Mouse (Mus musculus) forebrain, embryonic 16.5 days (tissue): ENCODE data around the gene Zc3h10. TPM values are rescaled to one million over a fixed set of nuclear protein-coding genes. Genes with fewer than 3 reads are reported as not detected.
"Not testable (repeated sequence)": the region's sequence is repeated elsewhere in the genome, so short reads cannot be mapped to it uniquely, and the experiment has no call there.

ENCODE experiments used
- ATAC-seq: fragments of 200-750 bp; cut with Nextera tagmentation; 2 replicates; pipeline ENCODE4 v1.8.0; 2017; ENCODE audit warnings: mild to moderate bottlenecking, moderate library complexity
- H3K27ac ChIP-seq: fragments of 300-500 bp; sonication (generic); 2 replicates; pipeline ENCODE4 v1.5.1; 2014; ENCODE audit warnings: low read length, control low read depth
- H3K27me3 ChIP-seq: fragments of 300-500 bp; sonication (generic); replicated peaks from 2 replicates; pipeline ENCODE4 v1.6.1; 2014; ENCODE audit warnings: low read length; ENCODE audit not compliant: control insufficient read depth, insufficient read depth
- H3K36me3 ChIP-seq: fragments of 300-500 bp; sonication (generic); 2 replicates; pipeline ENCODE4 v1.6.1; 2014; ENCODE audit not compliant: control insufficient read depth, insufficient read depth
- H3K4me1 ChIP-seq: fragments of 300-500 bp; sonication (generic); replicated peaks from 2 replicates; pipeline ENCODE4 v1.6.1; 2014; ENCODE audit warnings: low read length; ENCODE audit not compliant: control insufficient read depth, insufficient read depth
- H3K4me2 ChIP-seq: fragments of 300-500 bp; sonication (generic); 2 replicates; pipeline ENCODE4 v1.6.1; 2014; ENCODE audit warnings: mild to moderate bottlenecking, low read length, control low read depth
- H3K4me3 ChIP-seq: fragments of 300-500 bp; sonication (generic); replicated peaks from 2 replicates; pipeline ENCODE4 v1.5.1; 2014; ENCODE audit warnings: mild to moderate bottlenecking, low read length, control low read depth
- H3K9ac ChIP-seq: fragments of 300-500 bp; sonication (generic); replicated peaks from 2 replicates; pipeline ENCODE4 v1.6.1; 2014; ENCODE audit warnings: low read depth, low read length, control low read depth
- H3K9me3 ChIP-seq: fragments of 300-500 bp; sonication (generic); 2 replicates; pipeline ENCODE4 v1.6.1; 2016; ENCODE audit warnings: low read length; ENCODE audit not compliant: control insufficient read depth
- WGBS: fragments of 180-500 bp; shearing (Covaris S2); extraction: QIAGEN DNeasy Blood & Tissue Kit; methylation state at CpG from one replicate; pipeline ENCODE4 v1.1.7; 2014; 5-methylcytosine and 5-hydroxymethylcytosine counted together
- polyA plus RNA-seq: library from polyadenylated mRNA; unstranded; fragments of >200 nt; fragmentation: Nextera tagmentation; extraction: Ambion mirVana; gene quantifications from 2 replicates; pipeline ENCODE4 v1.2.1, GENCODE M21; 2015

The Zc3h10 gene
- polyA plus RNA-seq, 1 experiment from 2014 or later: 20.9 TPM

DNA sequence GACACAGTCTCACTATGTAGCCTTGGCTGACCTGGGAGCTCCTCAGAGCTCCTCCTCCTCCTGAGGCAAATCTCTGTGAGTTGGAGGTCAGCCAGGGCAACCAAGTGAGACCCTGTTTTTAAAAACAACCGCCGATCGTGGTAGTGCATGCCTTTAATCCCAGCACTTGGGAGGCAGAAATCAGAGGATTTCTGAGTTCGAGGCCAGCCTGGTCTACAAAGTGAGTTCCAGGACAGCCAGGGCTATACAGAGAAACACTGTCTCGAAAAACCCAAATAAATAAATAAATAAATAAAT, 42.3 kb downstream of the Zc3h10 start:
- not testable (repeated sequence) for H3K4me2 ChIP-seq, H3K4me1 ChIP-seq, H3K4me3 ChIP-seq, H3K27ac ChIP-seq, H3K36me3 ChIP-seq, H3K9ac ChIP-seq, H3K9me3 ChIP-seq, ATAC-seq, H3K27me3 ChIP-seq
- 84% methylated on average over 5 of the region's 5 CpGs for WGBS

DNA sequence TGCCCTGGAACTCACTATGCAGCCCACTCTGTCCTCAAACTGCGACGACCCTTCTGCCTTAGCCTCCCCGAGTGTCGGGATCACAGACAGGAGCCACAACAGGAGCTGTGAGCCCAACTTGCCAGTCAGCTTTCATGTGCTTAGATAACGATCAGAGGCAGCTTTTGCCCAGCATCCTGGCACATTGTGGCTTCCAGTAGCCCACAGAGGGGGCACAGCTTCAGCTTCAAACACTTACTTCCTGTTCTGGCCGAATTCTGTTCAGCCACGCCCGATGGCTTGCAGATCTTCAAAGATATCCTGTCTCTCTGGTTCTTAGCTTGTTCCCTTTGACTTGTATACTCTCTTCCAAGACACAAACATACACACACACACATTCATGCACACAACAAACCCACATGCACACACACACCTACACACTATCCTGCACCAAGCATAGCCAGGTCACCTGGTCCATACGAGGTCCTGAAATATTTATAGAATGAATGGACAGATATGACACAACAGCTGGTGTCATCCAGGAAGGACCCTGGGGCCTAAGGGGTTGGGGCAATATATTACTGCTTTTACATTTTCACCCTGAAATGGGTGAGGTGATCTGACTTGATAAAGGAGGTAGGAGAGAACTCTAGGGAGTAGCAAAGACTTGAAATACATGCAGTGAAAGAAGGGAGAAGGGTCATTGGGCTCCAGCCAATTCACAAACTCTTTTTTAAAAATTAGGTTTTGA, 42.8 kb downstream of the Zc3h10 start:
- Histone ChIP-seq H3K27ac (no peak overlapping the region), H3K9ac (no peak overlapping the region), H3K36me3 (no peaks in the 10 kb centered on the region), H3K27me3 (no peaks in the 10 kb centered on the region), H3K9me3 (no peaks in the 10 kb centered on the region), H3K4me3 (no peak overlapping the region), H3K4me1 (no peaks in the 10 kb centered on the region), H3K4me2 (no peak overlapping the region)
- WGBS: 80% methylated on average over 9 of the region's 9 CpGs
- no peak for ATAC-seq

- Histone ChIP-seq H3K9me3 (no peaks in the 10 kb centered on the region), H3K27me3 (no peaks in the 10 kb centered on the region), H3K4me3 (no peak overlapping the region), H3K27ac (no peak overlapping the region), H3K9ac (no peak overlapping the region), H3K4me2 (no peak overlapping the region), H3K36me3 (no peaks in the 10 kb centered on the region), H3K4me1 (peaks cover 5% of the 10 kb centered on the region)
- no peak for ATAC-seq
- WGBS: 91% methylated on average over 3 of the region's 3 CpGs
Observed at GRCm38 (mm10) chr10:128504012-128504411, 43.6 kb downstream of the Zc3h10 start.

- H3K9me3 ChIP-seq: no peaks in the 10 kb centered on the region
- H3K27ac ChIP-seq: no peak overlapping the region
- no peak overlapping the region for H3K4me3 ChIP-seq
- H3K4me1 ChIP-seq: peaks cover 5% of the 10 kb centered on the region
- H3K36me3 ChIP-seq: no peaks in the 10 kb centered on the region
- no peaks in the 10 kb centered on the region for H3K27me3 ChIP-seq
- ATAC-seq: no peak
- no peak overlapping the region for H3K4me2 ChIP-seq
- no peak overlapping the region for H3K9ac ChIP-seq
- WGBS: 81% methylated on average over 8 of the region's 8 CpGs
Observed at GRCm38 (mm10) chr10:128503532-128503931, 44.0 kb downstream of the Zc3h10 start.

DNA sequence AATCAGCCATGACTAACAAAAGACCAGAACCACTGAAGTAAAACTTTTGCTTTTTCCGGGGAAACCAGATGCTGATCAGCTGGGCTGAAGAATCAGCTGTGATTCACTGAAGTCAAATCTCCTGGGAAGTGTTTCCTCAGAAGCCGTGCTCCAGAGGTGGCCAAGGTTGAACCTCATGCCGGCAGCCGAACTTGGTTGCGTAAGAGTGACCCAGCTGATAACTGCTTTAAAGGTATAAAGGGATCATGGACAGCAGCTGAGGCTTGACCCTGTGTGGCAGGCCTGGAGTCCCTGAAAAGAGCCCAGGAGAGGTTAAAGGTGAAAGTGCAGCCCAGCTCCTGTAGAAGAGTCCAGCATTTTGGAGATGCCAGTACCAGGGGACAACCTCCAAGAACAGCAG, 45.2 kb downstream of the Zc3h10 start:
- Histone ChIP-seq H3K9me3 (no peaks in the 10 kb centered on the region), H3K9ac (no peak overlapping the region), H3K27me3 (no peaks in the 10 kb centered on the region), H3K4me2 (no peak overlapping the region), H3K4me1 (peaks cover 13% of the 10 kb centered on the region), H3K36me3 (no peaks in the 10 kb centered on the region), H3K4me3 (no peak overlapping the region), H3K27ac (no peak overlapping the region)
- no peak for ATAC-seq
- 89% methylated on average over 5 of the region's 5 CpGs for WGBS

- H3K9me3 ChIP-seq: no peaks in the 10 kb centered on the region
- H3K9ac ChIP-seq: peak overlapping the region; percentile 66
- H3K4me2 ChIP-seq: peak overlapping the region; percentile 92
- H3K4me3 ChIP-seq: peak overlapping the region; percentile 77
- H3K27me3 ChIP-seq: no peaks in the 10 kb centered on the region
- H3K4me1 ChIP-seq: peaks cover 24% of the 10 kb centered on the region
- no peaks in the 10 kb centered on the region for H3K36me3 ChIP-seq
- WGBS: 2% methylated on average over 21 of the region's 21 CpGs
- ATAC-seq: peak; percentile 29
- H3K27ac ChIP-seq: peak overlapping the region; percentile 67
Observed at GRCm38 (mm10) chr10:128499116-128499671, 48.4 kb downstream of the Zc3h10 start.

GRCm38 (mm10) chr10:128498590-128498989, 49.0 kb downstream of the Zc3h10 start, which contains the start of gene Myl6b:
Gene Myl6b, minus strand, starts transcription at chr10:128498685.
- Histone ChIP-seq H3K9me3 (no peaks in the 10 kb centered on the region), H3K4me3 (peak within 1 kb of the TSS; percentile 77), H3K9ac (peak within 1 kb of the TSS; percentile 66), H3K36me3 (no peaks in the 10 kb centered on the region), H3K27ac (peak within 1 kb of the TSS; percentile 67), H3K4me1 (peaks cover 24% of the 10 kb centered on the region), H3K27me3 (no peaks in the 10 kb centered on the region), H3K4me2 (peak within 1 kb of the TSS; percentile 92)
- 0% methylated on average over 25 of the region's 27 CpGs for WGBS
- ATAC-seq: peak; percentile 70

DNA sequence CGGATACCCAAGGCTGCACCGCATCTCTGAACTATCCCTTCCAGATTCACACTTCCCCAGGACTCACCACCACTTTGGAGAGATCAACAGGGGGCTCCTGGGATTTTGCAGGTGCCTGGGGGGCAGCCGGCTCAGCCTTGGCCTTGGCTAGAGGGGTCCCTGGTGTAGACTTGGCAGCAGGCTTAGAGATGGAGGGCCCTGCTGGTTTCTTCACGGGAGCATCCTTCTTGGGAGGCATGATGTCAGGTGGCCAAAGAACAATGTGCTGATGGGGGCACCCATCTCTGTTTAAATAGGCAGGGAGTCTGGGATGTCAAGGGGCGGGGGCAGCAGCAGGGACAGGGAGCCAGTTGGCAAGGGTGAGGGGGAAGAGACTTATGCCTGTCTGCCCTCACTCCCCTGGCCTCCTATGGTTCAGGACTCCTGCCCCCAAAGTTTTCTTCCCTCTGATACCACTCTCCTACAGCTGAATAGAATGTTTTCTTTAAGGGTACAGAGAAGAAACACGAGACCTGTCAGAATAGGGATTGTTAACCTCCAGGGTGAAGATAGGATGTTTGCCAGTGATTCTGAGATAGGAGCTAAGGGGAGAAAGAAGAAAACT, 50.3 kb downstream of the Zc3h10 start:
- no peak overlapping the region for H3K4me3 ChIP-seq
- H3K9ac ChIP-seq: no peak overlapping the region
- H3K36me3 ChIP-seq: no peaks in the 10 kb centered on the region
- ATAC-seq: no peak
- 41% methylated on average over 6 of the region's 6 CpGs for WGBS
- no peaks in the 10 kb centered on the region for H3K9me3 ChIP-seq
- peaks cover 32% of the 10 kb centered on the region for H3K4me1 ChIP-seq
- no peaks in the 10 kb centered on the region for H3K27me3 ChIP-seq
- no peak overlapping the region for H3K4me2 ChIP-seq
- no peak overlapping the region for H3K27ac ChIP-seq

- no peak for ATAC-seq
- peaks cover 38% of the 10 kb centered on the region for H3K4me1 ChIP-seq
- H3K9ac ChIP-seq: no peak overlapping the region
- H3K9me3 ChIP-seq: no peaks in the 10 kb centered on the region
- 23% methylated on average over 6 of the region's 6 CpGs for WGBS
- no peak overlapping the region for H3K27ac ChIP-seq
- no peak overlapping the region for H3K4me3 ChIP-seq
- H3K4me2 ChIP-seq: no peak overlapping the region
- H3K27me3 ChIP-seq: no peaks in the 10 kb centered on the region
- no peaks in the 10 kb centered on the region for H3K36me3 ChIP-seq
Observed at GRCm38 (mm10) chr10:128496509-128497077, 51.0 kb downstream of the Zc3h10 start.
